Mouse (Mus musculus) limb, embryonic 12.5 days (tissue): ENCODE results near the gene Emg1. TPM values are rescaled to one million over a fixed set of nuclear protein-coding genes. Genes with fewer than 3 reads are reported as not detected.
"Not testable (repeated sequence)": the region's sequence is repeated elsewhere in the genome, so short reads cannot be mapped to it uniquely, and the experiment has no call there.

ENCODE experiments used
- ATAC-seq: fragments of 200-750 bp; cut with Nextera tagmentation; 2 replicates; pipeline ENCODE4 v1.8.0; 2017; ENCODE audit warnings: low read depth, moderate TSS enrichment; ENCODE audit not compliant: insufficient number of reproducible peaks, insufficient read depth, low FRiP score, low TSS enrichment
- H3K27ac ChIP-seq: fragments of 300-500 bp; sonication (generic); 2 replicates; pipeline ENCODE4 v1.5.1; 2016; ENCODE audit warnings: mild to moderate bottlenecking, moderate library complexity
- H3K27me3 ChIP-seq: fragments of 300-500 bp; sonication (generic); 2 replicates; pipeline ENCODE4 v1.6.1; 2016; ENCODE audit warnings: mild to moderate bottlenecking, moderate library complexity
- H3K36me3 ChIP-seq: fragments of 300-500 bp; sonication (generic); 2 replicates; pipeline ENCODE4 v1.6.1; 2016; ENCODE audit warnings: mild to moderate bottlenecking, moderate library complexity
- H3K4me1 ChIP-seq: fragments of 300-500 bp; sonication (generic); replicated peaks from 2 replicates; pipeline ENCODE4 v1.6.1; 2016
- H3K4me2 ChIP-seq: fragments of 300-500 bp; sonication (generic); 2 replicates; pipeline ENCODE4 v1.6.1; 2016; ENCODE audit warnings: mild to moderate bottlenecking, moderate library complexity
- H3K4me3 ChIP-seq: fragments of 300-500 bp; sonication (generic); replicated peaks from 2 replicates; pipeline ENCODE4 v1.5.1; 2016; ENCODE audit warnings: mild to moderate bottlenecking
- H3K9ac ChIP-seq: fragments of 300-500 bp; sonication (generic); replicated peaks from 2 replicates; pipeline ENCODE4 v1.6.1; 2016; ENCODE audit warnings: mild to moderate bottlenecking, moderate library complexity
- H3K9me3 ChIP-seq: fragments of 300-500 bp; sonication (generic); 2 replicates; pipeline ENCODE4 v1.6.1; 2016; ENCODE audit warnings: mild to moderate bottlenecking, moderate library complexity
- WGBS: fragments of 180-500 bp; shearing (Covaris S2); methylation state at CpG from one replicate; pipeline ENCODE4 v1.1.7; 2016; 5-methylcytosine and 5-hydroxymethylcytosine counted together
- polyA plus RNA-seq: library from polyadenylated mRNA; unstranded; fragments of >200 nt; fragmentation: Nextera tagmentation; extraction: Ambion mirVana; gene quantifications from 2 replicates; pipeline ENCODE4 v1.2.1, GENCODE M21; 2016

Gene Emg1
- polyA plus RNA-seq, 1 experiment from 2014 or later: 219 TPM

DNA sequence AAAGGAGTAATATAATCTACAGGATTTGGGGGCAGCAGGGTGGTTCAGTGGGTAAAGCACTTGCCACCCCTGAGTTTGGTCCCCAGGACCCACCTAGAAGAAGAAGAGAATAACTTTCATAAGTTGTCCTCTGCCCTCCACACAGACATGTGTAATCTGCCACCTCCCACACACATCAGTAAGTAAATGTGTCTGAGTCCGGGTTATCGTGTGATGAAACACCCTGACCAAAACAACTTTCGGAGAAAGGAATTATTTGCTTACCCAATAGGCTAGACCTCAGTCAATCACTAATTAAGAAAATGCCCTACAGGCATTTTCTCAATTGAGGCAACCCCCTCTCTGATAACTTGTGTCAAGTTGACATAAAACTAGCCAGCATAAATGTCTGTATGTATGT, 21.5 kb downstream of the Emg1 start:
- Histone ChIP-seq H3K36me3 (peaks cover under 1% of the 10 kb centered on the region; the same call in 1 of the 2 replicates), H3K27ac (no peak overlapping the region), H3K9me3 (no peaks in the 10 kb centered on the region), H3K9ac (no peak overlapping the region), H3K27me3 (no peaks in the 10 kb centered on the region), H3K4me2 (no peak overlapping the region), H3K4me1 (peaks cover 14% of the 10 kb centered on the region; the same call in 1 of the 2 replicates), H3K4me3 (no peak overlapping the region)
- WGBS: 97% methylated on average over 3 of the region's 3 CpGs
- no peak for ATAC-seq

DNA sequence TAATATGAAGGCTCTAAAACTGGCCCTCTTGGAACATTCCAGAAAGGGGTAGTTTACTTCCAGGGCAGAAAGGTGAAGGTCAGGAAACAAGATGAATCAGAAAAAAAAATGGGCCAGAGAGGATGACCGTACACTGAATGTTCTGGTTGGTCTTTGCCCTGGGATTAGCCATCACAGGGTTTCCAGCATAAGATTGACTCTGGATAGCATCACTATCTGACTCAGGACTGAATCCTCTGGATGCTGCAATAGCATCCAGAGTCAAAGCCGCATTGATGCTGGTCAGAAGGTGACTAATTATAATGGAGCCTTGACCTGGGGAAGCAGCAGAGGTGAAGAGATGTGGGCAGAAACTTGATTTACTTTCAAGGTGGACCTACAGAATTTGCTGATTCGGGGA, 23.0 kb downstream of the Emg1 start:
- Histone ChIP-seq H3K4me2 (no peak overlapping the region), H3K4me3 (no peak overlapping the region), H3K36me3 (no peaks in the 10 kb centered on the region), H3K27ac (no peak overlapping the region), H3K27me3 (no peaks in the 10 kb centered on the region), H3K4me1 (peaks cover 8% of the 10 kb centered on the region; the same call in 1 of the 2 replicates), H3K9ac (no peak overlapping the region), H3K9me3 (no peaks in the 10 kb centered on the region)
- 93% methylated on average over 3 of the region's 3 CpGs for WGBS
- ATAC-seq: no peak

DNA sequence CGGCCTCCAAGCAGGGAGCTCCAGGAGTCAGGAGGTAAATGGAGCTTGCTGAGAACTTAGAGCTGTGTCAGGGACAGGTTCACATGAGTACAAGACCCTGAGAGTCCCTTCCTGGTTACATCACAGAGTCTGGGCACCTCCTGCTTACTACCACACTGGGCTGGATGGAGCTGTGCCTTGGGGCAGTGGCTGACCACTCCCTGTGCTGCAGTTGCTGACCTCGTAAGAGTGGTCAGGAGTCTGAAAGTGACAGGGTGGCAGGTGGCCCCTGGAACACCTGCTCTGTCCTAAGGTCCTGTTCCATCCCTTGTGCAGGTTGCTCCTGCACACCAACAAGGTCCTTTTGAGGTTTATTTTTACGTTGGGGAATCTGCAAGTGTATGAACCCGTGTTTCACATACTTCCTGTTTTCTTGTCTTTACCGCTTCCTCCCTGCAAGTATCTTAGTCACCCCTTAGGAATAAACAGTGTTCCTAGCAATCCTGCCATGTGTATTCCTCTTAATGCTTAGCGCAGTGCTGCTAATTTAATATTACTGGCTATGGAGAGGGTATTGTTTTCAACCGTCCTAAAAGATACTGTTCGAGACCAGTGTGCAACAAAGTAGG, 23.7 kb downstream of the Emg1 start:
- Histone ChIP-seq H3K4me1 (peaks cover 3% of the 10 kb centered on the region; the same call in 1 of the 2 replicates), H3K4me2 (no peak overlapping the region), H3K9me3 (no peaks in the 10 kb centered on the region), H3K27ac (no peak overlapping the region), H3K27me3 (no peaks in the 10 kb centered on the region), H3K4me3 (no peak overlapping the region), H3K9ac (no peak overlapping the region), H3K36me3 (no peaks in the 10 kb centered on the region)
- 85% methylated on average over 8 of the region's 8 CpGs for WGBS
- no peak for ATAC-seq

DNA sequence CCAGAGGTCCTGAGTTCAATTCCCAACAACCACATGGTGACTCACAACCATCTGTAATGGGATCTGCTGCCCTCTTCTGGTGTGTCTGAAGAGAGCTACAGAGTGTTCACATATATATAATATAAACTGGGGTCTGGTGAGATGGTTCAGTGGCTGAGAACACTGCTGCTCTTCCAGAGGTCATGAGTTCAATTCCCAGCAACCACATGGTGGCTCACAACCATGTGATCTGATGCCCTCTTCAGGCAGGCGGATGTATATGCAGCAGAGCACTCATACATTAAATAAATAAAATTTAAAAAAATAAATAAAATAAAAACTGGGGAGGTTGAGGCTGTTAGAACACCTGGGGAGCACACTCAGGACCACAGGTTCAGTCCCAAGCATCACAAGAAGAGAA, 25.3 kb downstream of the Emg1 start:
- WGBS: 80% methylated on average over 1 of the region's 1 CpGs
- not testable (repeated sequence) for H3K27ac ChIP-seq, H3K4me1 ChIP-seq, H3K4me2 ChIP-seq, H3K36me3 ChIP-seq, ATAC-seq, H3K4me3 ChIP-seq, H3K9me3 ChIP-seq, H3K9ac ChIP-seq, H3K27me3 ChIP-seq

DNA sequence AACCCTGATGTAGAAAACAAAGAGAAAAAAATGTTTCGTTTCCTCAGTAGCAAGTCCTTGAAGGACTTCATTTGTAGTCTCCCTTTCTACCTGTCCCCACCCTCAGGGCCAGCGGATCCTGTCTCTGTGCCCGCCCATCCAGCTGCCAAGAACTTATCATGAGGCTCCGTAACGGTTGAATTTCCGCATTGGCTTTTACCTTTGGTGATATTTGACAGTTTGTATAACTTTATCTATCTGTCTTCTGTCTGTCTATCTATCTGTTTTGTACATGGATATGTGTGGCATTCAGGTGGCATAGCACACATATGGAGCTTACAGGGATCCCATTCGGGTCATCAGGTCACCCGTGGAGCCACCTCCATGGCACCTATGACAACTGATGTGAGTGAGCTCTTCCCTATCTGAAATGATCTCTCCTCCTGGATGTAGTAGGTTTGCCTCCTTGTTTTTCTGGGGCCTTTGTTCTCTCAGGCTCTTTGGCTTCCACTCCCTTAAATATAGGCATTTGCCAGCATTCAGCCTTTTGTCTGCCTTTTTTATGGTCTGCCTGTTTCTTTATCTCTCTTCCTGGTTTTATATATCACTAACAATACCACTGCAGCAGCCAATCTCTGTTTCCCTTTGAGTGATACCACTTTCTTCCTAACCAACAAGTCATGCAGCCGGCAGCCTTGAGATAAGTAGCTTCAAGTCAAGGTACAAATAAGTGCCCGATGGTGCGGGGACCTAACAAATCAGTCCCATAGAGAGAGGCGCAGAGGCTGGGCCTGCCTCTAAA, 26.2 kb downstream of the Emg1 start:
- 90% methylated on average over 12 of the region's 12 CpGs for WGBS
- no peaks in the 10 kb centered on the region for H3K9me3 ChIP-seq
- H3K4me1 ChIP-seq: no peaks in the 10 kb centered on the region
- no peak overlapping the region for H3K9ac ChIP-seq
- H3K27ac ChIP-seq: no peak overlapping the region
- H3K4me2 ChIP-seq: no peak overlapping the region
- H3K4me3 ChIP-seq: no peak overlapping the region
- no peak for ATAC-seq
- H3K27me3 ChIP-seq: no peaks in the 10 kb centered on the region
- no peaks in the 10 kb centered on the region for H3K36me3 ChIP-seq

DNA sequence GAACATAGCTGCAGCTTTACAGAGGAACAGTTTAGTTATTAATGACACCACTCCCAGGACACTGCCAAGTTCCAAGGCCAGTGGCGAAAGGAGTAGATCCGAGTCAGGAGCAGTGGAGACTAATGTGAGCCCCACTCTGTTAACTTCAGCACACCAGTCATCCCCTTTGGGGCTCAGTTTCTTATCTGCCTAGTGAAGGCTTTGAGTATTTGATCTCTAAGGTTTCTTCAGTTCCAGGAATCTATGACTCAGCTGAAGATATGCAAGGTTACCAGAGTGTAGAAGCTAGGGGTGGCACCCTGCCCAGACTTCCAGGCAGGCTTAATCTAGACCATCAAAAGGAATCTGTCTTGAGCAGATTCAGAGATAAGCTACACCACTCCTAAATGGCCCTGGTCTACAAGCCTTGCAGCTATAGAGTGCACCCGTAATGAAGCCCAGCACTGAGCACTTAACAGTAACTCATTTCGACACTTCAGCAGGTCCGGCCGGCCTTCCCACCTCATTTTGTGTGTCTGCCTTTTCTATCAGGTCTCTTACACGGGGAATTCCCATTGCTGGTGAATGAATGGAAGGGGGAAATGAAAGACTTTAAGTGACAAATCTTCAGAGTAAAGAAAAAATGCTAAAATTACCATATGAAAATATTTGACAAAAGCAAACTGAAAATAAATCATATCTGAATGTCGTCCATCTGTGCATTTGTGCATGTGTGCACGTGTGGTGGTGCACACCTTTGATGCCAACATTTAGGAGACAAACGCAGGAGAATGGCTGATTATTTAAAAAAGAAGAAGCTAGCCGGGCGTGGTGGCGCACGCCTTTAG, 28.2 kb downstream of the Emg1 start:
- no peaks in the 10 kb centered on the region for H3K36me3 ChIP-seq
- ATAC-seq: no peak
- H3K4me3 ChIP-seq: no peak overlapping the region
- no peak overlapping the region for H3K27ac ChIP-seq
- H3K4me2 ChIP-seq: no peak overlapping the region
- 69% methylated on average over 14 of the region's 14 CpGs for WGBS
- H3K4me1 ChIP-seq: no peaks in the 10 kb centered on the region
- no peaks in the 10 kb centered on the region for H3K9me3 ChIP-seq
- no peak overlapping the region for H3K9ac ChIP-seq
- H3K27me3 ChIP-seq: no peaks in the 10 kb centered on the region

DNA sequence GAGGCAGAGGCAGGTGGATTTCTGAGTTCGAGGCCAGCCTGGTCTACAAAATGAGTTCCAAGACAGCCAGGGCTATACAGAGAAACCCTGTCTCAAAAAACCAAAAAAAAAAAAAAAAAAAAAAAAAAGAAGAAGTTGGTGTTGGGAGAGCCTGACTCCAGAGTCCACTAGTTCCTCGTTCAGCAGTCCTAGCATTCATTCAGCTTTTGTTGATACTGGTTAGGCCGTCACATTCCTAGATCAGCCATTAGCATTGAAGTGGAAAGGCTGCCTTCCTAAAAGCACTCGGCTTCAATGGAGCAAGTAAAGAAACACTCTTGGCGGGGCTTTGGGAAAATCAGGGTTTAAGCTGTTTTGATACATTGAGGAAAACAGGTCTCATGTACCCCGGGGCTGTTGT, 29.7 kb downstream of the Emg1 start:
- not testable (repeated sequence) for H3K36me3 ChIP-seq, H3K4me3 ChIP-seq, H3K27me3 ChIP-seq, H3K4me2 ChIP-seq, H3K9me3 ChIP-seq, ATAC-seq, H3K4me1 ChIP-seq, H3K27ac ChIP-seq, H3K9ac ChIP-seq
- 82% methylated on average over 6 of the region's 6 CpGs for WGBS

DNA sequence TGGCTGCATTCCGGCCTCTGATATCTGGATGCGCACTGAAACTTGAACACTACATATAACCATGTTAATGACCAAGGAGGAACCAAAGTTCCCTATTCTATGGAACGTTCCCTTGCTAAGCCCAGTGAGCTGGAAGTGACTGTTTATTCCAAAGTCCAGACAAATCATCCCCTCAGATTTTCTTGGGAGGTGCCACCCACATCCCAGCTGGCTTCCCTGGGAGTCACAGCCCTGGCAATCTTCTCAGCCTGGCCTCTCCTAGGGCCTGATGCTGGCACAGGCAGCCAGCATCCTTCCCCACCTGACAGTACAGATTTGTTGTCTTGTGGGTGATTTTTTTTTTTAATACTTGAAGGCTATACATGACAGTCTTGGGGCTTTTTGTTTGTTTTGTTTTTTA, 32.5 kb downstream of the Emg1 start:
- H3K4me3 ChIP-seq: no peak overlapping the region
- H3K4me1 ChIP-seq: no peaks in the 10 kb centered on the region
- H3K4me2 ChIP-seq: no peak overlapping the region
- no peaks in the 10 kb centered on the region for H3K27me3 ChIP-seq
- peaks cover 9% of the 10 kb centered on the region; the same call in 1 of the 2 replicates for H3K36me3 ChIP-seq
- WGBS: 90% methylated on average over 3 of the region's 3 CpGs
- no peak overlapping the region for H3K27ac ChIP-seq
- no peaks in the 10 kb centered on the region; the same call in 1 of the 2 replicates for H3K9me3 ChIP-seq
- no peak for ATAC-seq
- no peak overlapping the region for H3K9ac ChIP-seq

DNA sequence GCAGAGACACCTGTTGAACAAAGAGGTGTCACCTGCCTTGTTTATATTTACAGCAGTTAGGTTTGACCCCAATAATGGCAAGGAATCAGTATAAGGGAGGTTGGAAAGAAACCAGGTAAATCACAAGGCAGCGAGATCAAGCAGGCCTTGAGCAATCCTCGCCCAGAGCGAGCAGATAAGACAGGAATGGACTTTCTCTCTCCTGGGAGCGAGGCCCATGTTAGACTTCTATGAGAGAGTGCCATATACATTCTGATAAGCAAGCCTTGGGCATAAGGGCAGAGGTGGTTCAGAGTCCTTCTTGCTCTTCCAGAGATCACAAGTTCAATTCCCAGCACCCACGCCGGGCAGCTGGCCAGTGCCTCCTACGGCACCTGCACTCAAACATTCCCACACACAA, 33.2 kb downstream of the Emg1 start:
- H3K27ac ChIP-seq: no peak overlapping the region
- 94% methylated on average over 7 of the region's 7 CpGs for WGBS
- no peak overlapping the region for H3K4me2 ChIP-seq
- ATAC-seq: no peak
- peaks cover 15% of the 10 kb centered on the region; the same call in 1 of the 2 replicates for H3K36me3 ChIP-seq
- H3K4me1 ChIP-seq: no peaks in the 10 kb centered on the region
- no peaks in the 10 kb centered on the region for H3K27me3 ChIP-seq
- H3K4me3 ChIP-seq: no peak overlapping the region
- no peaks in the 10 kb centered on the region; the same call in 1 of the 2 replicates for H3K9me3 ChIP-seq
- no peak overlapping the region for H3K9ac ChIP-seq

DNA sequence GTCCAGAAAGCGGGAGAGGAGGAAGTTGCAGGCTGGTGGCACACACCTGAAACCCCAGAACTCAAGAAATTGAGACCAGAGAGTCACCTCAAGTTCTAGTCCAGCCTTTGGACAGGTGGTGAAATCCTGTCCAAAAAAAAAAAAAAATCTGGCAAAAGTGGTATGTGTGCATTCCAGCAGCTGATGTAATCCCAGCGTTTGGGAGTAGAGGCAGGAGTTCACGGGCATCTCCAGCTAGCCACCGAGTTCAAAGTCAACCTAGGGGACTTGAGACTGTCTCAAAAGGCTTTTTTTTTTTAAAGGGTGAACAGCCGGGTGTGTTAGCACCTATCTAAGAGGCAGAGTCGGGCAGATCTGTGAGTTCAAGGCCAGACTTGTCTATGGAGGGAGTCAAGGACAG, 35.8 kb downstream of the Emg1 start:
- WGBS: 90% methylated on average over 6 of the region's 6 CpGs
- Histone ChIP-seq H3K9ac (no peak overlapping the region), H3K4me1 (peaks cover 16% of the 10 kb centered on the region)

DNA sequence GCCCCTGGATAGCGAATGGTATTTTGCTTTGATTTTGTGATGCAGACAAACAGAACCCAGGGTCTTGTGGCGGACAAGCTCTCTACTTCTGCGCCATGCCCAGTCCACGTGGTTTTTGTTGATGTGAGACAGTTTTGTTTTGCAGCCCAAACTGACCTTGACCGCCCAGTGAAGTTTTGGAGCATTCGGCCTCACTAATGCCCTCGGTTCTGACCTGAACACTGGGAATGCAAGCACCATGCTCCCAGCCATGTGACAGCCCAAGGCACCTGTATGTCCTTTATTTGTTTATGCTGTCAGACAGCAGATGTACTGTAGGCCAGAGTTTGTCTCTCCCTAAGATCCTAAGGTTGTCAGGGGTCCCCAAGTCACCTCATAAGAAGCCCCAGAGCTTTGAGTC, 37.4 kb downstream of the Emg1 start:
- WGBS: 93% methylated on average over 7 of the region's 7 CpGs

More for the DNA sequence above, 35.8 kb downstream of the Emg1 start:
- no peak for ATAC-seq
- Histone ChIP-seq H3K27me3 (no peaks in the 10 kb centered on the region), H3K4me2 (no peak overlapping the region), H3K36me3 (peaks cover 15% of the 10 kb centered on the region; the same call in 1 of the 2 replicates), H3K27ac (no peak overlapping the region), H3K9me3 (no peaks in the 10 kb centered on the region; the same call in 1 of the 2 replicates), H3K4me3 (no peak overlapping the region)

More for the DNA sequence above, 37.4 kb downstream of the Emg1 start:
- Histone ChIP-seq H3K9ac (no peak overlapping the region), H3K4me2 (no peak overlapping the region), H3K27ac (no peak overlapping the region), H3K9me3 (no peaks in the 10 kb centered on the region; the same call in 1 of the 2 replicates), H3K4me1 (peaks cover 16% of the 10 kb centered on the region), H3K36me3 (peaks cover 15% of the 10 kb centered on the region; the same call in 1 of the 2 replicates), H3K27me3 (no peaks in the 10 kb centered on the region), H3K4me3 (no peak overlapping the region)
- no peak for ATAC-seq
